Mouse (Mus musculus) cerebral cortex, adult 2 months (tissue): Measurements from ENCODE around the gene Scn8a.

ENCODE experiments used
- WGBS: fragments of 180-500 bp; shearing (Covaris S2); methylation state at CpG from one replicate; pipeline ENCODE4 v1.1.7; 2018; 5-methylcytosine and 5-hydroxymethylcytosine counted together

Gene Scn8a

DNA sequence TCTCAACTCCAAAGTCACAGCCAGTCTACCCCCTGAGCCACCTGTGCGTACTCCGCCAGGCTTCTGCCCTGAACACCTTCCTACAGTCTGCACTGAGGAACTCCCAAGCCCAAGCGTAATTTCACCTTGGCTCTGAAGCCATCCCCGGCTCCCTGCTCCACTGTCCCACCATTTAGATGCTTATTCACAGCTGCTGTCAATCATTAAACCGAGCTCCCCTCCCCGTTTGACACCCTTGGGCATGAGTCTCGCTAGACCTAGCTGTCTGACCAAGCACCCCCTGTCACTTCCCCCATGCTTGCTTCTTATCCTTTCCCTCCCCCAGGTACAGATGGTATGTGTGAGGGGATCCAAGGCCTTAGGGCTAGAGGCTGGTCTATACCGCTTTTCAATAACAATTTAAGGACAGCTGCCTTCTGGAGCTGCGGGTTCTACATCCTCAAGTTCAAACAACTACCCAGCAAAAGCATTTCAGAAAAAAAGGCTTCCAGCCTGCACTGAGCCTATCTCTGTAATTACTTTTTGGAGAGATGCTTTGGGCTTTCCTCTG is 200.1 kb downstream of the Scn8a start:
- WGBS: 86% methylated on average over 9 of the region's 9 CpGs

DNA sequence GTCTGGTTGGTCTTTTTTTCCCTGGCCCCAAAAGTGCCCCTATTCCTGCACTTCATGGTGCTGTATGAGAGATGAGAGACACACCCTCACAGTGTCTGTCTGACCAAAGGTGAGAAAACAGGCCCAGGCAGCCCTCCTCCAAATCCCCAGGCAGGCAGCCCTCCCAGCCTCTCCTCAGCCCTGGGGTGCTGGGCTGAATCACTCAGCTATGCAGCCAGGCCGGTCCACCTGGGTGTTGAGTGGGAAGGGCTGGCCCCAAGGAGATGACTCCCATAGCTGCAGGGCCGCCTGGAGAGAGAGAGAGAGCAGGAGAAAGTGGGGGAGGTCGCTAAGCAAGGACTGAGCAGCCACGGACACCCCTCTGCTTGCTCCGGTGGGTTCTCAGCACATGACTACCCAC is 201.1 kb downstream of the Scn8a start:
- 74% methylated on average over 5 of the region's 5 CpGs for WGBS

DNA sequence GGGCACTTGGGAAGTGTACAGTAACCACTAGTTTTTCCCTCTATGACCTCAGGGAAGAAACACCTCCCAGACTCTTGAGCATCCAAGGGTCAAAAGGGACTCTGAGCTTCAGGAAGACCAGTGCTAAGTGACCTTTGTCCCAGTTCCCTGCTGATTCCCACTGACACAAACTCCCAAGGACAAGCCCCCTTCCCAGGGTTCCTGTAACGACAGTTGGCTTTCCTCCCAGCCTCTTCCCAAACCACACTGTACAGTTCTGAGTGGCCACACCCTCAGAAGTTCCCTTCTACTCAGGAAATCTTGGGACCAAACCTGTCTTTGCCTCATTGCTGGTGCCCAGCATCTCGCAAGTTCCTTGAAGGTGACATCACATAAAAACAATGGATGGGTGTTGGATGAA is 203.1 kb downstream of the Scn8a start:
- WGBS: 70% methylated on average over 2 of the region's 2 CpGs

DNA sequence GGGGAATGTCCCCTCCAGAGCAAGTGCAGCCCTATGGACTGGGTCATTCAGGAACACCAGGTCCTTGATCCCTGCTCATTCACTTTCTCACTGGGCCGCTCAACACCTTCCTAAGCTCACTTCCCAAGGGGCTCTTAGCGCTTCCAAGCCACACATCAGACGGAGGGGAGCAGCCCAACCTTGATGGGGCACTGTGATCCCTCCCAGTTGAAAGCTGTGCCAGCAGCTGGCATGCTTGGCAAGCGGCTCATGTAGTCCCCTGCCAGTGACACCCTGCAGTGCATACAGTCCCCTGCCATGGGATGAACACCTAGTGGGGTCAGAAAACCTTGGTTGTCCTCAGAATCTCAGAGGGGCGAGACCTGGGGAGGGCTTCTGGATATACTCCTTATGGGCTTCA is 204.4 kb downstream of the Scn8a start:
- WGBS: 85% methylated on average over 5 of the region's 5 CpGs

DNA sequence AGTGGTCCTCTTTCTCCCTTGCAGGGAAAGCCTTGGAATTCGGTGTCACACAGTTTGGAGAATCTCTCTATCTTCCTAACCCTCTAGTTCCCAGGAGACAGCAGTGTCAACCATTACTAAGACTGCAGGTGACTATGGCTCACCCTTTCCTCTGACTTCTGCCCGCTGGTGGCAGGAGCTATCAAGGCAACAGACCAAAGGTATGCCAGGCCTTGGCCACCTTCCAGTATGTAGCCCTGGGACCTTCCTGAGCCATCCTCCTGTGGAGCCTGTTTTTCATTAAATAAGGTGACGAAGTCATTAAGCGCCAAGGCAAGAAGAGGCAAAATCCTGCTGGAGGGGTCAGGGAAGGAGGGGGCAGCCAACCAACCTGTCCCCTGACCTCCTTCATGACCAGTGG is 205.5 kb downstream of the Scn8a start:
- 92% methylated on average over 4 of the region's 4 CpGs for WGBS

DNA sequence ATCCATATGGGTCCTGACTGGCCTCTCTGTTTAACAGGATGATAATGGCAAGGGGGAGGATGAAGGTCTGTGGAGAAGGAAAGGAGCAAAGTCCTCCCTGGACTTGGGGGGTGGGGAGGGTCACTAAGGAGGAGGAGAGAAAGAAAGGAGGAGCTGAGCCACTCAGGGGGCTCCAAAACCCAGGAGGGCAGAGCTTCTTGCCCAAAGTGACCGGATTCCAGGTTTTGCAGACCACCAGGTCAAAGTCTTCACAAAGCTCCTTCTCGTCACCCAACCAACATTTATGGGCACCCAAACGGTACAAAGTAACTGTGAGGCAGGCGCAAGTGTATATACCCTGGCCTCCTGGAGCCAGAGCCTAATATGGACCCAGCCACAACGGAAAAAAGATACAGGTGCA is 206.0 kb downstream of the Scn8a start:
- WGBS: 86% methylated on average over 5 of the region's 5 CpGs

DNA sequence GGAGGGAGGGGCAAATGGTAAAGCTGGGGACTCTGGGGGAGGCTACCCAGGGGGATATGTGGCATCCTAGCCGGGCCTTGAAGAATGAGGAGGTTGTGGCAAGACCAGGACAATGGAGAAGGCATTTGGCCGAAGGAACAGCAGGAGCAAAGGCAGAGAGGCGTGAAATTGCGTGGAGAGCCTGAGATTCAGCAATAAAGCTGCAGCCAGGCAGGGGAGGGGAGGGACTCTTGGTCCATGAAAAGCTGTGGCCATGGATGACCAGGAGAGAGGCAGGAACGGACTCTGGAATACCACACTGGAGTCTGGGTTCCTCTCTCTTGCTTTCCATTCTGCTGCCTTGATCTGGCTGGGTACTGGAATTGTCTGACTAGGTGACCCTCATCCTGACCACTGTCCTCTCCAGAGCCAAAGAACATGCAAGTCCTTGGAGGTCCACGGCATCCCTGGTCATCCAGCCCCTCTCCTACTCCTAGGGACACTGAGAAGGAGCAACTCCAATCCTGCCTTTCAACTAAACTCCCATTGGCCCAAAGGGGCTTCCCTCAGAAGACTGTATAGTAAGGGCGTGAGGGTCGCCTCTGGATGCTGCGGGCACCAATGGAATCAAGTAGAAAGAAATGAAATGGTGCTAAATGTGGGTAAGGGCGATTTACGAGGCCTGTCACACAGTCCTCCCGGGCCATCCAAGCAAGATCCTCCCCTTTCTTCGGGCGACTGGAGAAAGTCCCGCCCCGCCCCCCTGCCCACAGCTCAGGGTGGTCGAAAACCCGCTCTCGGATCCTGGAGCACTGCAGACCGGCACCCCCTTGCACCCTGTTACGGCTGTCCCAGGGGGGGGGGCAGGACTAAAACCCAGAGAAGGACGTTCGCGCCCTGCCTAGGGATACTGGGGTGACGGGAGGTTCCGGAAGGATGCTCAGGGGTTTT is 206.7 kb downstream of the Scn8a start:
- WGBS: 46% methylated on average over 26 of the region's 26 CpGs

DNA sequence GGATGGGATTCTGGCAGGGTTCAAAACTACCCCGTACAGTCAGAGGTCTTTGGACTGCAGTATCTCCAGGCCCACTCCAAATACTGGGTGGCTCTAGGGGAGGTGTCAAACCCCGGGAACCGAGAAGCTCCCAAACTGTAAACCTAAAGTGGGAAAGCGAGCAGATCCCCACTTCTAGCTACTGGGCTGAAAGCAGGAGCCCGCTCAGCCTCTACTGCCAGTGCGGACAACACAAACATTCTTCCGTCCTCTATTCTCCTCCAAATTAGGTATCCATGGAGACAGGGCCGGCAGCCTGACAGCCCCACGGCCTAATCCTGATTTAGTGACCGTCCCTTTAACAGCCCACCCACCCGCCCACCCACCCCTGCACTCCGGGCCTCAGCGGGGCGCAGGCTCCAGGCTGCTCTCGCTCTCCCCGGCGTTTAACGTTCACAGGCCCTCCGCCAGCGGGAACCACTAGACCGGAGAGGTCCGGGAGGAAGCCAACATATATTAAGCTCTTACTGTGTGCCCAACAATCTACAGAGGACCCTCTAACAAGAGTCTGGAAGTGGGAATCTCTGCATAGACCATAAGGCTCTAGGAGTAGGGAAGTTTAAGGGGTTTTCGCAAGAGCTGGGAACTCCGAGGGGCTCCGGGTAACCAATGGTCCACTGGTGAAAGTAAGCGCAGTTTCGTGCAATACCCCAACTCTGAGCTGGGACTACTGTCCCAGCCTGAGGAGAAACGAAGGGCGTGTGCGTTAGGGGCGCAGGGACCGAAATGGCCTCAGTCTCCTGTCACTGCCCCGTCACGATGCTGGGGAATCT is 207.5 kb downstream of the Scn8a start:
- 20% methylated on average over 34 of the region's 34 CpGs for WGBS

DNA sequence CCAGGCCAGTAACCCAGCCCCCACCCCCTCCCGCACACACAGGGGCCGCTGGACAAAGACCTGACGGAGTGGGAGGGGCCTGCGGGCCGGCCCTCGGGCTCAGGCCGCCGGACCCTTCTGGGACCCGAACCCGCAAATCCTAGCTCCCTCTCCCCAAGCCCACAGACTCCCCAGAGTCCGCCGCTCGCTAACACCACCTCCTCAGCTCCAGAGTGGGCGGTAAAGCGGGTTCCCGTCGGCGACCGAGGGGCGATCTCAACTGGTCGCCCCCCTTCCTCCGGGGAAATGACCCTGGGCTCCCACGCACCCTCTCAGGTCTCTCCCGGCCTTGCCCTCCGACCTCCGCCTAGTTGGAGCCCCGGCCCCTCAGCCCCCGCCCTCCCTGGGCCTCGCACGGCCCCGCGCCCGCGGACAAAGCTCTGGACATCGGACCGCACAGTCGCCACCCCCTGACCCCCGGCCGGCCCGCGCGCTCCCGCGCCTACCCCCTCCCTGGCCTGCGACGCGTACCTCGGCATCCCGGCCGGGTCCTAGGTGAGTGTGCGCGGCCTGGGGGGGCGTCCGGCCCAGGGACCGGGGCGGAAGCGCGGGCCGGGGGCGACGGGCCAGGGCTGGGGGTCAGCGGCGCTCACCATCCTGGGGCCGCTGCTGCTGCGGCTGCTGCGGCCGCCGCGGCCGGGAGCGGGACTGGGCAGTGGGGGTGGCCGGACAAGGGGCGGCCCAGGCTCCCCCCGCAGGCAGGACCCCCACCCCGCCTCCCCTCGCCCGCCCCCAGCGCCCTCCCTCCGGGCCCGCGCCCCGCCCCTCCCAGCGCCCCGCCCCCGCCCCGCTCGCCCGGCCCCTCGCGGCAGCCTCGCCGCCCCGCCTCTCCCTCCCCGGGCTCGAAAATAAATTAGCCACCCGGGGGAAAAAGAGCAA is 208.4 kb downstream of the Scn8a start, which contains the start of gene Fignl2:
Gene Fignl2, minus strand, starts transcription at position 755 of the 918 bp plus-strand sequence.
- WGBS: 1% methylated on average over 82 of the region's 96 CpGs

DNA sequence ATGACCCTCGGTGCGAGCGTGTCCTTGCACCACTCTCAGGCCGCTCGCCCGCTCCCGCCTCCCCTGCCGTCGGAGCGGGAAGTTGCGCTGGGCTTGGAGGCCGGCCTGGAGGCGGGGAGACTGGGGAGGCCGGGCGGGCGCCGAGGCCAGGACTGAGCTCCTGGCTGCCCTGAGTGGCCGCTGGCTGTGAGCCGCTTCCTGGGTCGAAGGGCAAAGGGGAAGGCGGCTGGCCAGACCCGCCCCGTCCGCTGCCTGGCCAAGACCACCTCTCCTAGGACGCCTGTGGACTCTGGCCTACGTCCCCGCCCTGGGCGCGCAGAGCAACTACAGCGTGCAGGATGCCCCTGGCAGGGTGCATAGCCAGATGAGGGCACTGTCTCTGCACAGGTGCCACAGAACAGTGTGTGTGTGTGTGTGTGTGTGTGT is 209.1 kb downstream of the Scn8a start:
- WGBS: 7% methylated on average over 30 of the region's 30 CpGs

DNA sequence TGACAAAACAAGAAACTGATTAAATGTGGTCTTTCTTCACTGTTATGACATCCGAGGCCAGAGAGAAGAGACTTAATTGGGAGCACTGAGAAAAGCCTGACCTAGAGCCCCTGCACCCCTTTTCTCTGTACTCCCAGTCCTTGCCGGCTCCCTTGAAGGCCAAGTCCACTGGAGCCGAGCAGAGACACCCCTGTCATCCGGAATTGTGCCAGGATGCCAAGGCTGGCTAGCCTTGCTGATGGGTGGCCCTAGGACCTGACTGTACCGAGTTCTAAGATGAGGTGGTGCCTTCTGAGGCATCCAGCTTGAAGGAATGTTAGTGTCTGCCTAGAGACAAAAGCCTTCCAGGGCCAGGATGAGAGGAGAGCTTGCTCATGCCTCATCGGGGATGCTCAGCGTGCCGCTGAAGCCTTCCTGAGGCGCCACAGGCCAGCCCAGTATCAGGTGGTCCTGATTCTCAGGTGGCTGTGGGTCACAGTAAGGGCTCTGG is 210.4 kb downstream of the Scn8a start:
- WGBS: 87% methylated on average over 9 of the region's 9 CpGs

DNA sequence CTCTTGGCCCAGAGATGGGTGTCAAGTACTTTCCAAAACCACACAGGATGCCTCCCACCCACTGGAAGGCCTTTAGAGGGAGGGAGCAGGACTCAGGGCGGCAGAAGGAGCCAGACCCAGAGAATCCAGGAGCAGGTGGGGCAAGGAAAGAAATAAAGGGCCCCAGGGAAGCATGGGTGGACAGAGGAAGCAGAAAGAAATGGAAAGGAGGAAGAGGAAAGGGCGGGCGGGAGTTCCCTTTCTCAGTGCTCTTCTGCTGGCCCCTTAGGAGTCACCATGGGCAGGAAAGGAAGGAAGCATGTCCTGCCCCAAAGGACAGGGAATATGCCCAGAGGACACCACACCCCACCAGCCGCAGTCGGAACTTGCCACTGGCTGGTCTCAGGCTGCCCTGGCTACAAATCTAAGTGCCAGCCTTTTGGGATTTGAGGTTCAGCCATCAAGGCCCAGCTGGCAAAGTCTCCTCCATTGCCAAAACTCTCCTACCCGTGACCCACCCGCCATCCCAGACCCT is 211.4 kb downstream of the Scn8a start:
- WGBS: 86% methylated on average over 7 of the region's 7 CpGs

DNA sequence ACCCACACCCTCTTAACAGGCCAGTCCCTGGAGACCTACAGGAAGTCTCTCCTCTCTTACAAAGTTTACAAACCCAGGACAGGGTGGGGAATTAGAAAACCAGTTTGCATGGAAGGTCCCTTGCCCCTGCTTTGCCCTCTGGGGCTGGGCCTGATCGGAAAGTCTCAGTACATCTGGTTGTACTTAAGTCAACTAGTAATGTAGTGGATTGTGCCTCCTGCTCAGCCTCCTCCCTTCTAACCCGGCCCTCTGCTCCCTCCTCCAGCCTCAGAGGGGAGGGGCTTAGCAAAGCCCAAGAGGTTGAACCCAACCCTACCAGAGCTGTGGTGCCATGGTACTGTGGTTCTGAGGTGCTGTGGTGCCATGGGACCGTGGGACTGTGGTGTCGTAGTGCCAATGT is 212.6 kb downstream of the Scn8a start:
- WGBS: 78% methylated on average over 4 of the region's 4 CpGs

DNA sequence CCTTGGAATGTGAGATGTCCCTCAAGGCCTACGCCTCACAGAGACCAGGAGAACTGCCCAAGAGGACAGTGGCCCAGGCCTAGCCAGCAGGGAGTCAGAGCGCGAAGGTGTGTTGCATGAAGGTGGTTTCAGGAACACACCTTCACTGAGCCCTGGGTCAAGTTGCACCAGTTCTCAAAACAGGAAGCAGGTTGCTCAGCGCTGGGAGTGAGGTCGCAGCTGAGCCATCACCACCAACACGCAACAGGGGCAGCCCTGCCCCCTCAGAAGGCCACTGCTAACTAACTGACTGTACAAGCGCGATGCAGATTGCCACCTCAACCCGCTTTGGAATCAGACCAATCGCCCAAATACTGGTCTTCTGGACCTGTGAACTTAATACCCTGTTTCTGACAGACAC is 214.8 kb downstream of the Scn8a start:
- 89% methylated on average over 10 of the region's 10 CpGs for WGBS

DNA sequence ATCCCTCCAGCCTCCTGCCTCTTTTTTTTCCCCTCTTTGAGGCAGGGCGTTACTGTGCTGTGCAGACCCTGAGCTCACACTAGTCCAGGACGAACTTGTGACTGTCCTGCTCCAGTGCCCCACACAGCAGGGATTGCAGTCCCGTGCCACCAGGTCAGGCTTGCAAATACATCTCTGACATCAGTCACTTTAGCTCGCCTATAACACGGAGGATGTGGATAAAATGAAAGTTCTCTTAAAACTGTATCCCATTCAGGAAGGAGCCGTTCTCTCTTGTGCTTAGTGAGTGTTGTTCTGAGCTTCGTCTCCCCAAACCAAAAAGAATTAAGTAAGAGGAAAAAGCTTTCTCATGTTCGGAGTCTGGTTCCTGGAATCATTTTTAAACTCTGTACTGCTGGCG is 216.8 kb downstream of the Scn8a start:
- WGBS: 76% methylated on average over 9 of the region's 9 CpGs

DNA sequence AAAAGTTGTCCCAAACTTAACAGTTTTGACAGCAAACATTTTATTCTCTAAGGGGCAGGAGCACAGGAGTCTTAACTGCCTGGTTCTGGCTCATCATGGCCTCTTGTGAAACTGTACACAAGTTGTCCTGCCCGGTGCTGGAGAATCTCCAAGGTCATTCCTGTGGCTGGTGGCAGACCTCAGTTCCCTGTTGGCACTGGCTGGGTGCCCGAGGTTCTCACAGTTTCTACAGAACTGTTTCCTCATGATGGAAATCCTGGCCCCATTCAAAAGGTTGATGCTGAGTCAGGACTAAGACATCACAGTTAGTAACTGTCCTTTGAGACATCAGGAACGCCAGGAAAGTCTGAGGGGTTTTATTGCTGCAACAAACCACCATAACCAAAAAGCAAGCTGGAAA is 217.3 kb downstream of the Scn8a start:
- 59% methylated on average over 3 of the region's 3 CpGs for WGBS

DNA sequence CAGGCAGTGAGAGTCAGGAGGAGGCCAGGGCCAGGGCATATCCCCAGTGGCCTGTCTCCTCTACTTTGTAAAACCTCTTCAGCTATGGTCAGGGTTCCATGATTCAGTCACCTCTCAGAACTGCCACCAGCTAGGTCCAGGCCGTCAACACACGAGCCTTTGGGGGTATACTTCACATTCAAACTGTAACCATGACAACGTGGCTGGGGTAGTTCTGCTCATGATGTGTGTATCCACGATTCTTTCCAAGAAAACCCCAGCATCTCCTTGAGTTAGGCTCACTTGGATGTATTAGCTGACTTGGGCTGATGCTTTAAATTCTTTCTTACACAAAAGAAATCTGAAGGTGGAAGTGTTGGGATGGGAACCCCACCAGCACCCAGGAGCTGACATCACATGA is 218.6 kb downstream of the Scn8a start:
- 40% methylated on average over 4 of the region's 4 CpGs for WGBS

DNA sequence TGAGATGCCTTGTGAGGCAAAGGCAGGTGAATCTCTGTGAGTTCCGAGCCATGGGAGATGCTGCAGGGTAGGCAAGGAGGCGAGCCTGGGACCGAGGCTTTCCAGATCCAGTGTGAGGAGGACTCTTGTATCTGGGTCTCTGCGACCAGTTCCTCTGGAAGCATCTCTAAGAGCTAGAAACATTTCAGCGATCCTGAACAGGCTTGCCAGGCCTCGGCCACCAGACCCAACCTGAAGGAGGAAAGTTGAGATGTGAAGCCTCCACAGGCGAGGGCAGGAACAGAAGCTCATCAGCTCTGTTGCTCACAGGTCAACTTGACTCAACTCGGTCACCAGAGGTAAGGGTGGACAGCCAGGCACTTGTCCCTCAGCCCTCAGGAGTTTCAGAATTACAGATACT is 221.9 kb downstream of the Scn8a start:
- 96% methylated on average over 8 of the region's 8 CpGs for WGBS

DNA sequence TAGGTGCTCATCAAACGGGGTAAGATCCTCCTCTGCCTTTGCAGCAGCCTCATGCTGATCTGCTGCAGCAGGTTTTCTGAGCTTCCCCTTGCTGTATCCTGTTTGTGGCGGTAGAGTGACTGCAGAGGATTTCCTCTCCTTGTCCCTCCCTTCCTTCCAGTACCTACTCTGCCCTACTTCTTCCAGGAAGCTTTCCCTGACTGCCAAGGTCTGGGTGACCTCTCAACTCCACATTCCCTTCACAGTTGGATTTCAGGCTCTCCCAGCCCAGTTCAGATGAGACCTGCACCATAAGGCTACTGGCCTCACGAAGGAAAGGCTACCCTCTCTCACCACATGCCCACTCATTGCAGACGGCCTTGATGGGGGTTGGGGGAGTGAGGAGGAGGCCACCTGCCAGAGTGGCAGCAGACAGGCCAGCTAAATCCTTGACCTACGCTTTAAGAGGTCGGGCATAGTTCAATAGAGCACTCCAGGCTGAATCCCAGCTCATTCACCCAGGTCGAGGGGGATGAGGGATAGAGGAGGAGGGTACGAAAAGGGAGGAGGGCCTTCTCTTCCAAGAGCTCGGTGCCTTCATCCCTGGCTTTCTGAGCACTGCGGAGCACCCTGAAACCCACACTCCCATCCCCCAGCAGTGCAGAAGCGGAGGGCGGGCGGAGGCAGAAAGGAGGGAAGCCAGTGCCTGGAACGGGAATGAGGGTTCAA is 222.6 kb downstream of the Scn8a start:
- WGBS: 60% methylated on average over 14 of the region's 14 CpGs
